Mouse (Mus musculus) retina, postnatal 1 day (tissue): ENCODE results near the gene Asb16.

ENCODE experiments used
- DNase-seq: peaks from one replicate; pipeline ENCODE4 v3.0.0-alpha.2; 2012

Gene Asb16

GRCm38 (mm10) chr11:102268520-102269244 is at the start of gene Asb16:
Gene Asb16 (plus strand): TSS chr11:102268743.
- DNase-seq, result no peak

GRCm38 (mm10) chr11:102218783-102219182 is 49.8 kb upstream of the Asb16 start:
- peak; percentile 97 for DNase-seq

- DNase-seq, result no peak
Observed at GRCm38 (mm10) chr11:102219247-102219993, 49.1 kb upstream of the Asb16 start.

- peak; percentile 53 for DNase-seq
Observed at GRCm38 (mm10) chr11:102219994-102220346, 48.6 kb upstream of the Asb16 start.

- peak; percentile 26 for DNase-seq
Observed at GRCm38 (mm10) chr11:102220451-102220850, 48.1 kb upstream of the Asb16 start.

GRCm38 (mm10) chr11:102221243-102221953 is 47.1 kb upstream of the Asb16 start:
- DNase-seq, result no peak

- DNase-seq, result peak; percentile 88
Observed at GRCm38 (mm10) chr11:102221954-102222351, 46.6 kb upstream of the Asb16 start.

- DNase-seq, result peak; percentile 85
Observed at GRCm38 (mm10) chr11:102223166-102223565, 45.4 kb upstream of the Asb16 start.

- peak; percentile 40 for DNase-seq
Observed at GRCm38 (mm10) chr11:102224686-102225085, 43.9 kb upstream of the Asb16 start.

- no peak for DNase-seq
Observed at GRCm38 (mm10) chr11:102225221-102225620, 43.3 kb upstream of the Asb16 start.

GRCm38 (mm10) chr11:102226067-102226978 is 42.2 kb upstream of the Asb16 start:
- no peak for DNase-seq

- DNase-seq, result peak; percentile 72
Observed at GRCm38 (mm10) chr11:102227270-102228190, 41.0 kb upstream of the Asb16 start.

- DNase-seq, result no peak
Observed at GRCm38 (mm10) chr11:102228191-102228545, 40.4 kb upstream of the Asb16 start.

- DNase-seq, result peak; percentile 25
Observed at GRCm38 (mm10) chr11:102228646-102229268, 39.8 kb upstream of the Asb16 start.

GRCm38 (mm10) chr11:102229331-102229953 is 39.1 kb upstream of the Asb16 start:
- DNase-seq, result peak; percentile 49

GRCm38 (mm10) chr11:102230006-102230741 is 38.4 kb upstream of the Asb16 start, which contains the start of gene Hdac5:
Gene Hdac5 (minus strand): TSS chr11:102230166.
- DNase-seq, result peak; percentile 99

GRCm38 (mm10) chr11:102236022-102236421 is 32.5 kb upstream of the Asb16 start:
- no peak for DNase-seq

- DNase-seq, result no peak
Observed at GRCm38 (mm10) chr11:102240636-102241035, 27.9 kb upstream of the Asb16 start.

- DNase-seq, result no peak
Observed at GRCm38 (mm10) chr11:102241246-102241645, 27.3 kb upstream of the Asb16 start.

- no peak for DNase-seq
Observed at GRCm38 (mm10) chr11:102241874-102242273, 26.7 kb upstream of the Asb16 start.
